Mouse (Mus musculus) cerebellum, postnatal 25 days (tissue): ENCODE measurements around the gene Hoxd11.
A peak's percentile ranks its signal among the peaks of the same experiment; 100 is the strongest.

ENCODE experiments used
- DNase-seq, 2 experiments: peaks; one replicate each; pipeline ENCODE4 v3.0.0; 2021; ENCODE audit warnings: mixed read lengths in 2 of 2

The Hoxd11 gene

DNA sequence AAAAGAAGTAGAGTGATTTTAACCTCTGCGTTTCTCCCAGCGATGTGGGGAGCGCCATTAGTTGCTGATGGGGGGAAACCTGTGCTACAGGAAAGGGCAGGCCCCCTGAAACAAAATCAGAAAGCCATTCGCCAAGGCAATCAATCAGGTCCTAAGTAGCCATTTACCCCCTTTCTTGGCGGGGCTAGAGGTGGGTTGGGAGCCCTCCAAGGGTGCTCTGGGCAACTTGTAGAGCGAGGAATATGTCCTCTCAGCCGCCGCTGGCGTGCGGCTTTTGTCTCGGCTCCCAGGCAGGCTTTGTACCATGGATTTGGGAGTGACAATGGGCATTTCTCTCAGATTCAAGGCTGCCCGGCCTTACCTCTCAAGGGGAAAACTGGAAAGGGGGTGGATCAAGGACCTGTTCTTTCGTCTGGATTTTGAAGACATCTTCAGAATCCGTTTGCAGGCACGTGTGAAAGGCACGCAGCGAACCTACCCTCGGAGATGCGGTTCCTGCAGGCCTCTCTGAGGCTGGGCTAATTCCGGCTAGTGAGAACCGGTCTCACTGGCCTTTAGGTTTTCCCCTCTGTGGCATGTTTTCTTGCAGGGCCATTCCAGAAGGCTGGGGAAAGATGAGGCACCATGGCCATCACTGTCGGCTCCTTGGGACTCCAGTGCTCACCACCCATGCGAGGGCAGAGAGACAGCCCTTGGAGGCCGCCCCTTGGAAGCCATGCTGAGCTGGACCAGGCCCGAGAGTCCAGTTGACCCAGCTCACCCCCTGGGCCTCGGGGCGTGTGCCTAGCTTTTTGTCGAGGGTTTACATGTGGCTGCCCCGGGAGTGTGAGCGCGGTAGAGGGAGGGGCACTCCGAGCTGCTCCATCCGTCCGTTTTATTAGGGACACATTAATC lies 17.3 kb downstream of the Hoxd11 start:
- DNase-seq: no peak

DNA sequence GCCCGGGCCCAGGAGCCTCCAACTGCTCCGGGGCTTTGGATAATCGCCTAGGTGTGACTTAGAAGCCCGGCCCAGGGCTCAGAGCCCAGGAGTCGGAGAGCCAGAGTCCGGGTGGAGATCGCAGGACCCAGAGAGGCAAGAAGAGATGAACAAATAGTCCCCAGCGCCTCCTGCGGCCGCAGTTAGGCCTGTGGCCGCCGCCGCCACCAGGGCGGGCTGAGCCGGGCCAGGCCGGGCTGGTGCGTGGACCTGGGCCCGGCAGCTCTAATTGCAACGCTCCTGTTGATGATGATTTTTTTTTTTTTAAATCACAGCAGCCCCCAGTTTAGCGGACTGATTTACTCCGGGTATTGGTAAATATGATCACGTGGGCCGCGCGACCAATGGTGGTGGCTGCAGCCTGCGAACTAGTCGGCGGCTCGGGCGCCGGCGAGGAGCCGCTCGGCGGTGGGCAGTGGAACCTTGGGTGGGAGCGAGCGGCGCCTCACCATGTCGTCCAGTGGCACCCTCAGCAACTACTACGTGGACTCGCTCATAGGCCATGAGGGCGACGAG lies 18.3 kb downstream of the Hoxd11 start, which contains the start of gene Hoxd9:
Gene Hoxd9 (plus strand): TSS at position 161 of the 555 bp plus-strand sequence.
- no peak for DNase-seq

DNA sequence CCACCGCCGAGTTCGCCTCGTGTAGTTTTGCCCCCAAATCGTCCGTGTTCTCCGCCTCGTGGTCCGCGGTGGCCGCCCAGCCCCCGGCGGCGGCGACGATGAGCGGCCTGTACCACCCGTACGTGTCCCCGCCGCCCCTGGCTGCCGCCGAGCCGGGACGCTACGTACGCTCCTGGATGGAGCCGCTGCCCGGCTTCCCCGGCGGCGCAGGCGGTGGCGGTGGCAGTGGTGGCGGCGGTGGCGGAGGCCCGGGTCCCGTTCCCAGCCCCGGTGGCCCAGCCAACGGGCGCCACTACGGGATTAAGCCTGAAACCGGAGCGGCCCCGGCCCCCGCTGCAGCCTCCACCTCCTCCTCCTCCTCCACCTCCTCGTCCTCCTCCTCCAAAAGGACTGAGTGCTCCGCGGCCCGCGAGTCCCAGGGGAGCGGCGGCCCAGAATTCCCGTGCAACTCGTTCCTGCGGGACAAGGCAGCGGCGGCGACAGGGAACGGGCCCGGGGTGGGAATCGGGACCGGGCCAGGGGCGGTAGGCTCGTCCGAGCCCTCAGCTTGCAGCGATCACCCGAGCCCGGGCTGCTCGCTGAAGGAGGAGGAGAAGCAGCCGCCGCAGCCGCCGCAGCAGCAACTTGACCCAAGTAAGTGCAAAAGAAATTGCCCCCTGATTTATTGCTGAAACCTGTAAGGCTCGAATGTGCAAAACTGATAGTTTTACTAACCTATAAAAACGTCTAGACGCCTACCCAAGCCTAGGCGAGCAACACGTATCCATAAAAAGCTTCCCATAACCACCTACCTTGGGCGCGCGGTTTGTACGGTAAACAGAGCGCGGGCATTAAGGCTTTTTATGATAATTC lies 19.1 kb downstream of the Hoxd11 start:
- no peak for DNase-seq

- DNase-seq: no peak
Measured at GRCm38 (mm10) chr2:74699053-74699430, 19.7 kb downstream of the Hoxd11 start.

DNA sequence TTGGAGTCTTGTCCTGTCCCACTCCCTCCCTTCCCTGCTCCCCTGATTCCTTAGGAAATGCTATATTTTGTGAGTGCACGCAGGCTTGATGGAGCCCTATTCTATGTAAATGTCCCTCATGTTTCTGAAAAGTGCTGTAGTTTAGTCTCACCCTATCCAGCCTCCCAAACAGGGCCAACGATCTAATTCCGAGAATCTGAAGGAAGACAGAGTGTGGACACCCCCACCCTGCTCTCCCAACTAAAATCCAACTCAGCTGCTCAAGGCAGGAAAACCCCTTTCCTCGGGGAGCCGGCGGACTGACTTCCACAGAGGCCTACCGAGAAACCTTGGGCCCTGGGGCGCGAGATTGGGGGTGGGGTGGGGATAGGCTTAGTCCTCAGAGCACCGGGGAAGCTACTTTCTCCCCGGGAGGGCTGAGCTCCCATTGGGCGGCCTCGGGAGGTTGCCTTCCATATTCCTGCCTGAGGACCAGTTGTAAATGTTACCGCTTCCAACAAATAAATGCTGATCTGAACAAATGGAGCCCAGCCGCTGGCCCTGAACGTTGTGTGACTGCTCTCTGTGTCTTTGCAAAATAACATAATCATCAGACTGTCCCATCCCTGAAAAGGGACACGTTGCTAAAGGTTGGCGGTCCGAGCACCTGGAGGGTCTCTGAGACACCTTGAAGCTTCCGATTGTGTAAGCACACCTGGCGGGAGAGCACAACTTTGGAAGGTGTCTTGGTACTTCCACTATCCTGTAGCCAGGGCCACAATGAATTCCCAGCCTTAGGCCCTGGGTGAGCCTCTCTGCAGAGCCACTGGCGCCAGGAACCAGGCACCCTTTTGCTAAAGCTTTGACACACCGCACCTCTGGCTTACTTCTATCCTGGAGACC lies 20.5 kb downstream of the Hoxd11 start:
- no peak for DNase-seq

GRCm38 (mm10) chr2:74700546-74701112 lies 21.3 kb downstream of the Hoxd11 start:
- DNase-seq: no peak

DNA sequence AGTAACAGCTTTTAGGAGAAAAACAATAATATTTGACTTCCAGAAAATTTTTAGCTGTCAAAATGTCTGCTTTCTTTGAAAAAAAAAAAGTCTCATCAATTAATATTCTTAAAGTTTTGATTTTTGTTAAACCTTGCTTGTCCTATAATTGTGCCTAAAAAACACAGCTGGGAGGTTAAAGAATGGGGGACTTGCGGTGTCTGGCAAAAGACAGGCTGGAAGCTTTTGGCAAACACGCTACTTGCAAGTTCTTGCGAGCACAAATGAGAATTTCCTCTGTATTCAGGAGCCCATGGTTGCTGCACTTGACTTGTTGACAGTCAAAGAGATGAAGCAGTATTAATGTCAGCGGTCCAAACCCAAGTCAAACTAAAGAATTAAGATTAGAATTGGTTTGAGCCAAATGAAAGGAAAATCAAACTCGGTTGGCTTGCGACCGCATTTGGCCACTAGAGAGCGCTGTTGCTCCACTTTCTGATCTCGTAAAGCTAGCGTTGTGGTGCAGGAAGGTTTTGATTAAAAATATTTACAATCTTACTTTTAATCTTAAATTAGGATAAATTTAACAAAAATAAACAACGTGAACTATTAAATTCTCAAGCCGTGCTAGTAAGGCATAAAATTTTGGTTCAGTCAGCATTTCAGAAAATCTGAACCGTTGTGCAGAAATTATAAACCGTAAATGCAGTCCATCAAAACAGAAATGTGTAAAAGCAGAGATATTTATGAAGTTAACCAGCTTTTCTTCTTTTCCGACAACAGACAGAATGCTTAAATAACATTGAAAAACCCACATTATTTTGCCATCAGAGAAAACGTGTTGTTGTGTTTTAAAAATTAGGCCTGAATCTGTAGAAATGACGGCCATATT lies 22.8 kb downstream of the Hoxd11 start:
- peak; percentile 76 to 85 for DNase-seq

GRCm38 (mm10) chr2:74702820-74703219 lies 23.5 kb downstream of the Hoxd11 start:
- no peak for DNase-seq

DNA sequence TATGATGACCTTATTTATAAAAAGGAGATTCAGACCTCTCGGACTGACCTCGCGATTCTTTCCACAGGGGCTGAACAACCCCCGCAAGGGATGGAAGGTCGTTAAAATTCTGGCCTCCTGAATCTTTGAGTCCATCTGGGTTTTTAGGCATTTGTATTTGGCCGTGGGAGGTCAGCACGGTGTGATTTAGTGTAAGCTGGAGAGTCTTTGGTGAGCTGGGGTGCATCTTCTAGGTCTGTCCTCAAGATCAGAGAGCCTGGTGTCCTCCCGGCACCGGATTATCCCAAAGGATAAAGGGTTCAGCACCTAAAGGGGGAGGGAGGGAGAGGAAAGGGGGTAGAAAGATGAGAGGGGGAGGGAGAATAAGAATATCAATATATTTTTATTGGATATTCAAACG lies 24.0 kb downstream of the Hoxd11 start:
- no peak for DNase-seq

DNA sequence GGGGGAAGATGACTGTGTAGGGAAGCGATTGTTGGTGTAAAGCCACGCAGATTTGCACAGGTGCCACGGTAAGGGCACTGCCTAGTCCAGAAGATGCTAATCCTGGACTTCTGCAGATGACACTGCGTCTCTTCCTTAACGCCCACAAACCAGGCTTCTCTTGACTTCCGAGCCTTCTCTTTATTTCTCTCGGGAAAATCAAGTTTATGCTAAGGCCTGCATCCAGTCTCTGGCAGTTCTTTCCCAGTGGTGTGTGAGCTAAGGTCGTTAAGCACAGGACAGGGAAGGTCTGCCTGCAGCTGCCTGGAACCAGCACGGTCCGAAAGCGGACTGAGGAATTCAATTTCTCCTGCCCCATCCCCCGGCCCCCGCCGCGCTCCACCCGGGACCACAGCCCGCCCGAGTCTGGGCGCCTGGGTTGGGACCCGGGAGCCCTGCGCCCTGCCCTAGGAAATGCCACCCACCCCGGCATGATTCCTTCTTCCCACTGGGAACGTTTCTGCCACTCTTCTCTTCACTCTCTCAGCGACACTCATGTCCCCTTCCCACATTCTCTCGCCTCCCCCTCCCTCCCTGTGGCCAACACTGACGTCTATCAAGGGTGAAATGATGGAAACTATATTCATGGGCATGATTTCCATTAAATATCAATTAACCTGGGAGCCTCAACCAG lies 24.5 kb downstream of the Hoxd11 start:
- no peak for DNase-seq

DNA sequence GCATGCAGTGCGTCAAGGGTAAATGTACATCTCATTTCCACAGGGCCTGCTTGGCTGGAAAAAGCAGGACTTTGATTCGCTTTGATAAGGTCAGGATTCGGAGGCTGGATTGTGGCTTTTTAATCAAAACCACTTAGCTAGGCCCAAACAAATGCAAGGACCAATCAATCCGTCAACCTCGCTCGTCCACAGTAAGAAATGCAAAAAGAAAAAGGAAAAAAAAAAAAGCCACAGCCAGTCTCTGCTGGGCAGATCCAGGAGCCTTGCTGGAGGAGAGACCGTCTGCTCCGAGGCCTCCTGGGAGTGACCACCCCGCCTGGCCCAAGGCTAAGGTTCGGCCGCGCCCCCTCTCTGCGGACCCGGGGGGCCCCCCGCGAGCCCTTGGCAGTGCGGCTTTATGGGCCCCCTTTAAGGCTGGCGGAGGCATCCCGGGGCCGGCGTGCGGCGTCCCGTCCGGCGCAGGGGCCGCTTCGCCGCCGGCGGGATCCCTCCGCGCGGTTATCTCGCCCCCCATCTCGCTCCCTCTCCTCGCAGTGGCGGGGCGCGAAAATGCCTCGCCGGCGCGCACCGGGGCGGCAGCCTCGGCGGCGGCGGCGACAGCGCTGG lies 25.1 kb downstream of the Hoxd11 start, which contains the start of gene Hoxd8:
Gene Hoxd8 (plus strand): TSS at position 223 of the 606 bp plus-strand sequence.
- no peak for DNase-seq

DNA sequence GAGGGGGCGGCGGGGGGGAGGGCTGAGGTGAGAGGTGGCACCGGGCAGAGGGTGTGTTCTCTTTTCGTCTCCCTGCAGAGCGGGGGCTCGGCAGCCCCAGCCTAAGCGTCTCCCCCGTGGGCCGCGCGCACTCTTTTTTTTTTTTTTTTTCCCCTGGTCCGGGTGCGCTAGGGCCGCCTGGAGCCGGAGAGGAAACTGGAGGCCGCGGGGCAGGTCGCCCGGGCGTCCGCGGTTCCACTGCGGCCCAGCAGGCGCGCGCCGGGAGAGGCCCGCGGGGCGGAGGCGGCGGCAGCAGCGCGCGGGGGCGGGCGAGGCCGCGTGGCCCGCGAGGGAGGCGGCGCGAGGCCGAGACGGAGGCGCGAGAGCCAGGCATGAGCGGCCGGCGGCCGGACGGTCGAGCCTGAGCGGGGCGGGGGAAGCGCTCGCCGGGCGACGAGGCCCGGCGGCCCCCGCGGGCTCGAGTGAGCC lies 25.7 kb downstream of the Hoxd11 start:
- no peak for DNase-seq

DNA sequence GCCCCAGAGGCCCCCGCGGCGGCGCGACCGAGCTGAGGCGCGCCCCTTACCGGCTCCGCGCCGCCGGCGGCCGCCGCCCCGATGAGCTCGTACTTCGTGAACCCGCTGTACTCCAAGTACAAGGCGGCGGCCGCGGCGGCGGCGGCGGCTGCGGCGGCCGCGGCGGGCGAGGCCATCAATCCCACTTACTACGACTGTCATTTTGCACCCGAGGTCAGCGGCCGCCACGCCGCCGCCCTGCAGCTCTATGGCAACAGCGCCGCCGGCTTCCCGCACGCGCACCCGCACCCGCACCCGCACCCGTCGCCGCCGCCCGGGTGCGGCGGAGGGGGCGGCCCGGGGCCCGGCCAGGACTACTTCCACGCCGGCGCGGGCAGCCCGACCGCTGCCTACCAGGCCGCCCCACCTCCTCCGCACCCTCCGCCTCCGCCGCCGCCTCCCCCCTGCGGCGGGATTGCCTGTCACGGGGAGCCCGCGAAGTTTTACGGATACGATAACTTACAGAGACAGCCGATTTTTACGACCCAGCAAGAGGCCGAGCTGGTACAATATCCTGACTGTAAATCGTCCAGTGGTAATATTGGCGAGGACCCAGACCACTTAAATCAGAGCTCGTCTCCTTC lies 26.2 kb downstream of the Hoxd11 start:
- DNase-seq: no peak

DNA sequence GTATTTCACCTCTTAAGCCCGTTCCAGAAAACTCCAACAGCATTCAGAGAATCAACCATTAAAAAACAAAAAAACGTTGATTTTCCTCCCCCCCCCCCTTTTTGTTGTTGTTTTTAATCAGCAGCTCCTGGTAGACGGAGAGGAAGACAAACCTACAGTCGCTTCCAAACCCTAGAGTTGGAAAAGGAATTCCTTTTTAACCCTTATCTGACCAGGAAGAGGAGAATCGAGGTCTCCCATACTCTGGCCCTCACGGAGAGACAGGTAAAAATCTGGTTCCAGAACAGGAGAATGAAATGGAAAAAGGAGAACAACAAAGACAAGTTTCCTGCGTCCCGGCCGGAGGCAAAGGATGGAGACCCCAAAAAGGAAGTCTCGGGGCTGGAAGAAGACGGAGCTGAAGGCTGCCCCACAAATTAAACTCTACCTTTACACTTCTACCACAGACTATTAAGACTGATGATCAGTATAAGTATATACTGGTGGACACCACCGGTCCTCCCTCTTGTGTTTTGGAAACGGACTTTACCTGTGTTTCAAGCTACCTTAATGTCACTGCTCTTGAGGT lies 27.1 kb downstream of the Hoxd11 start:
- no peak for DNase-seq

- no peak for DNase-seq
Measured at GRCm38 (mm10) chr2:74707599-74707998, 28.2 kb downstream of the Hoxd11 start.

GRCm38 (mm10) chr2:74708676-74709075 lies 29.3 kb downstream of the Hoxd11 start:
- DNase-seq: no peak

- no peak for DNase-seq
Measured at GRCm38 (mm10) chr2:74709465-74710419, 30.4 kb downstream of the Hoxd11 start.
